Mouse (Mus musculus): Measurements from ENCODE around the gene Asic3. TPM values are rescaled to one million over a fixed set of nuclear protein-coding genes. Genes with fewer than 3 reads are reported as not detected.
A peak's percentile ranks its signal among the peaks of the same experiment; 100 is the strongest.

Gene Asic3
- polyA plus RNA-seq, 1 experiment from 2014 or later: 0.80 TPM

GRCm38 (mm10) chr5:24442029-24442428 is 28.8 kb downstream of the Asic3 start:
- H3K27me3 ChIP-seq (ENCODE audit: control insufficient read depth, insufficient read depth, low read length): no peaks in the 10 kb centered on the region

GRCm38 (mm10) chr5:24443204-24443603 is 30.0 kb downstream of the Asic3 start:
- 93% methylated on average over 7 of the region's 7 CpGs for WGBS
- Histone ChIP-seq H3K27me3 (ENCODE audit: control insufficient read depth, insufficient read depth, low read length) (no peaks in the 10 kb centered on the region), H3K4me3 (replicated peaks; ENCODE audit: low read length) (no peak overlapping the region), H3K36me3 (replicated peaks; ENCODE audit: control insufficient read depth, insufficient read depth) (peaks cover 39% of the 10 kb centered on the region), H3K4me1 (replicated peaks; ENCODE audit: control insufficient read depth, insufficient read depth, low read length) (peaks cover 29% of the 10 kb centered on the region), H3K4me2 (replicated peaks) (no peak overlapping the region), H3K9ac (no peak overlapping the region), H3K27ac (no peak overlapping the region), H3K9me3 (ENCODE audit: control insufficient read depth, low read length) (no peaks in the 10 kb centered on the region)
- DNase-seq (ENCODE audit: low spot score) (no peak), ATAC-seq (ENCODE audit: low FRiP score) (no peak)

More at GRCm38 (mm10) chr5:24442029-24442428, 28.8 kb downstream of the Asic3 start:
- no peak overlapping the region for H3K4me3 ChIP-seq (replicated peaks; ENCODE audit: low read length)
- no peak overlapping the region for H3K4me2 ChIP-seq (replicated peaks)
- H3K9me3 ChIP-seq (ENCODE audit: control insufficient read depth, low read length): no peaks in the 10 kb centered on the region
- peaks cover 39% of the 10 kb centered on the region for H3K36me3 ChIP-seq (replicated peaks; ENCODE audit: control insufficient read depth, insufficient read depth)
- WGBS: 90% methylated on average over 9 of the region's 9 CpGs
- no peak overlapping the region for H3K9ac ChIP-seq
- H3K4me1 ChIP-seq (replicated peaks; ENCODE audit: control insufficient read depth, insufficient read depth, low read length): peaks cover 21% of the 10 kb centered on the region
- no peak overlapping the region for H3K27ac ChIP-seq
- DNase-seq (ENCODE audit: low spot score) (no peak), ATAC-seq (ENCODE audit: low FRiP score) (no peak)

- DNase-seq (ENCODE audit: low spot score): no peak
- ATAC-seq (ENCODE audit: low FRiP score): no peak
- H3K36me3 ChIP-seq (replicated peaks; ENCODE audit: control insufficient read depth, insufficient read depth): peaks cover 34% of the 10 kb centered on the region
- peak overlapping the region; percentile 98 for H3K4me2 ChIP-seq (replicated peaks)
- H3K9ac ChIP-seq: peak overlapping the region; percentile 95
- no peaks in the 10 kb centered on the region for H3K27me3 ChIP-seq (ENCODE audit: control insufficient read depth, insufficient read depth, low read length)
- H3K4me3 ChIP-seq (replicated peaks; ENCODE audit: low read length): peak overlapping the region; percentile 91
- H3K9me3 ChIP-seq (ENCODE audit: control insufficient read depth, low read length): no peaks in the 10 kb centered on the region
- WGBS: 89% methylated on average over 12 of the region's 12 CpGs
- H3K4me1 ChIP-seq (replicated peaks; ENCODE audit: control insufficient read depth, insufficient read depth, low read length): peaks cover 32% of the 10 kb centered on the region
- H3K27ac ChIP-seq: peak overlapping the region; percentile 94; the same call in 1 of the 2 replicates
These were observed 30.7 kb downstream of the Asic3 start for GRCm38 (mm10) chr5:24443927-24444326.

GRCm38 (mm10) chr5:24444746-24445427 is 31.7 kb downstream of the Asic3 start, which contains the start of gene Fastk:
Gene Fastk, minus strand, starts transcription at chr5:24445287.
- Histone ChIP-seq H3K9me3 (ENCODE audit: control insufficient read depth, low read length) (no peaks in the 10 kb centered on the region), H3K36me3 (replicated peaks; ENCODE audit: control insufficient read depth, insufficient read depth) (peaks cover 26% of the 10 kb centered on the region), H3K4me2 (replicated peaks) (peak within 1 kb of the TSS; percentile 98), H3K4me1 (replicated peaks; ENCODE audit: control insufficient read depth, insufficient read depth, low read length) (peaks cover 32% of the 10 kb centered on the region), H3K9ac (peak within 1 kb of the TSS; percentile 95), H3K27ac (peak within 1 kb of the TSS; percentile 94), H3K4me3 (replicated peaks; ENCODE audit: low read length) (peak within 1 kb of the TSS; percentile 91), H3K27me3 (ENCODE audit: control insufficient read depth, insufficient read depth, low read length) (0 out of 2 replicates have a peak, but pooled peaks cover 4% of the 10 kb centered on the region)
- ATAC-seq (ENCODE audit: low FRiP score) (peak; percentile 82), DNase-seq (ENCODE audit: low spot score) (peak; percentile 91)
- WGBS: under 1% methylated on average over 58 of the region's 60 CpGs

GRCm38 (mm10) chr5:24445428-24446080 is 32.4 kb downstream of the Asic3 start:
- Histone ChIP-seq H3K27me3 (ENCODE audit: control insufficient read depth, insufficient read depth, low read length) (0 out of 2 replicates have a peak, but pooled peaks cover 4% of the 10 kb centered on the region), H3K4me3 (replicated peaks; ENCODE audit: low read length) (peak overlapping the region; percentile 91), H3K9ac (peak overlapping the region; percentile 95), H3K4me2 (replicated peaks) (peak overlapping the region; percentile 98), H3K4me1 (replicated peaks; ENCODE audit: control insufficient read depth, insufficient read depth, low read length) (peaks cover 32% of the 10 kb centered on the region), H3K36me3 (replicated peaks; ENCODE audit: control insufficient read depth, insufficient read depth) (peaks cover 20% of the 10 kb centered on the region), H3K9me3 (ENCODE audit: control insufficient read depth, low read length) (no peaks in the 10 kb centered on the region), H3K27ac (peak overlapping the region; percentile 94)
- no peak for ATAC-seq (ENCODE audit: low FRiP score)
- WGBS: 64% methylated on average over 20 of the region's 20 CpGs
- peak; percentile 30 for DNase-seq (ENCODE audit: low spot score)

- DNase-seq (ENCODE audit: low spot score): no peak
- H3K4me2 ChIP-seq (replicated peaks): peak overlapping the region; percentile 82
- H3K4me1 ChIP-seq (replicated peaks; ENCODE audit: control insufficient read depth, insufficient read depth, low read length): peaks cover 36% of the 10 kb centered on the region
- H3K27me3 ChIP-seq (ENCODE audit: control insufficient read depth, insufficient read depth, low read length): 0 out of 2 replicates have a peak, but pooled peaks cover 4% of the 10 kb centered on the region
- WGBS: 94% methylated on average over 7 of the region's 7 CpGs
- no peak for ATAC-seq (ENCODE audit: low FRiP score)
- H3K9me3 ChIP-seq (ENCODE audit: control insufficient read depth, low read length): no peaks in the 10 kb centered on the region
- H3K4me3 ChIP-seq (replicated peaks; ENCODE audit: low read length): no peak overlapping the region
- H3K9ac ChIP-seq: no peak overlapping the region
- H3K27ac ChIP-seq: no peak overlapping the region
- peaks cover 9% of the 10 kb centered on the region for H3K36me3 ChIP-seq (replicated peaks; ENCODE audit: control insufficient read depth, insufficient read depth)
These were observed 33.4 kb downstream of the Asic3 start for GRCm38 (mm10) chr5:24446630-24447029.

- Histone ChIP-seq H3K27ac (peak within 1 kb of the TSS; percentile 45), H3K9ac (peak within 1 kb of the TSS; percentile 72), H3K4me1 (replicated peaks; ENCODE audit: control insufficient read depth, insufficient read depth, low read length) (peaks cover 36% of the 10 kb centered on the region), H3K27me3 (ENCODE audit: control insufficient read depth, insufficient read depth, low read length) (0 out of 2 replicates have a peak, but pooled peaks cover 4% of the 10 kb centered on the region), H3K36me3 (replicated peaks; ENCODE audit: control insufficient read depth, insufficient read depth) (0 out of 2 replicates have a peak, but pooled peaks cover 5% of the 10 kb centered on the region), H3K4me3 (replicated peaks; ENCODE audit: low read length) (peak within 1 kb of the TSS; percentile 58), H3K4me2 (replicated peaks) (peak within 1 kb of the TSS; percentile 82), H3K9me3 (ENCODE audit: control insufficient read depth, low read length) (no peaks in the 10 kb centered on the region)
- peak; percentile 64 for ATAC-seq (ENCODE audit: low FRiP score)
- WGBS: 2% methylated on average over 34 of the region's 34 CpGs
- peak; percentile 75 for DNase-seq (ENCODE audit: low spot score)
These were observed 34.6 kb downstream of the Asic3 start, which contains the start of gene Tmub1 for GRCm38 (mm10) chr5:24447624-24448298. Gene Tmub1, minus strand, starts transcription at chr5:24447854.

GRCm38 (mm10) chr5:24451264-24452029 is 38.3 kb downstream of the Asic3 start:
- Histone ChIP-seq H3K27ac (peak overlapping the region; percentile 92), H3K36me3 (replicated peaks; ENCODE audit: control insufficient read depth, insufficient read depth) (no peaks in the 10 kb centered on the region), H3K4me3 (replicated peaks; ENCODE audit: low read length) (peak overlapping the region; percentile 86), H3K9ac (peak overlapping the region; percentile 90), H3K27me3 (ENCODE audit: control insufficient read depth, insufficient read depth, low read length) (0 out of 2 replicates have a peak, but pooled peaks cover 4% of the 10 kb centered on the region), H3K9me3 (ENCODE audit: control insufficient read depth, low read length) (no peaks in the 10 kb centered on the region), H3K4me2 (replicated peaks) (peak overlapping the region; percentile 96), H3K4me1 (replicated peaks; ENCODE audit: control insufficient read depth, insufficient read depth, low read length) (peaks cover 54% of the 10 kb centered on the region)
- DNase-seq (ENCODE audit: low spot score): peak; percentile 85
- 4% methylated on average over 28 of the region's 66 CpGs for WGBS
- ATAC-seq (ENCODE audit: low FRiP score): peak; percentile 75
